Mouse (Mus musculus) limb, embryonic 15.5 days (tissue): ENCODE measurements around the gene Gna13. TPM values are rescaled to one million over a fixed set of nuclear protein-coding genes. Genes with fewer than 3 reads are reported as not detected.

Source experiments
- ATAC-seq: fragments of 200-750 bp; cut with Nextera tagmentation; 2 replicates; pipeline ENCODE4 v1.8.0; 2017; ENCODE audit warnings: low read depth, moderate TSS enrichment; ENCODE audit not compliant: insufficient number of reproducible peaks, low FRiP score, low TSS enrichment
- H3K27ac ChIP-seq: fragments of 300-500 bp; sonication (generic); 2 replicates; pipeline ENCODE4 v1.5.1; 2015; ENCODE audit warnings: moderate library complexity, mild to moderate bottlenecking, inconsistent platforms
- H3K27me3 ChIP-seq: fragments of 300-500 bp; sonication (generic); 2 replicates; pipeline ENCODE4 v1.6.1; 2015; ENCODE audit warnings: inconsistent platforms
- H3K36me3 ChIP-seq: fragments of 300-500 bp; sonication (generic); 2 replicates; pipeline ENCODE4 v1.6.1; 2015; ENCODE audit warnings: inconsistent platforms
- H3K4me1 ChIP-seq: fragments of 300-500 bp; sonication (generic); 2 replicates; pipeline ENCODE4 v1.6.1; 2015; ENCODE audit warnings: inconsistent platforms
- H3K4me2 ChIP-seq: fragments of 300-500 bp; sonication (generic); 2 replicates; pipeline ENCODE4 v1.6.1; 2015; ENCODE audit warnings: mild to moderate bottlenecking, inconsistent platforms
- H3K4me3 ChIP-seq: fragments of 300-500 bp; sonication (generic); 2 replicates; pipeline ENCODE4 v1.5.1; 2015; ENCODE audit warnings: mild to moderate bottlenecking, inconsistent platforms
- H3K9ac ChIP-seq: fragments of 300-500 bp; sonication (generic); 2 replicates; pipeline ENCODE4 v1.6.1; 2015; ENCODE audit warnings: inconsistent platforms
- H3K9me3 ChIP-seq: fragments of 300-500 bp; sonication (generic); 2 replicates; pipeline ENCODE4 v1.6.1; 2016; ENCODE audit warnings: inconsistent platforms
- WGBS: fragments of 180-500 bp; shearing (Covaris S2); methylation state at CpG from one replicate; pipeline ENCODE4 v1.1.7; 2015; 5-methylcytosine and 5-hydroxymethylcytosine counted together
- polyA plus RNA-seq: library from polyadenylated mRNA; unstranded; fragments of >200 nt; fragmentation: Nextera tagmentation; extraction: Ambion mirVana; gene quantifications from 2 replicates; pipeline ENCODE4 v1.2.1, GENCODE M21; 2015

Gene Gna13
- polyA plus RNA-seq, 1 experiment from 2014 or later = 23.7 TPM

GRCm38 (mm10) chr11:109439209-109439608, 76.6 kb downstream of the Gna13 start:
- no peak for ATAC-seq
- WGBS = 14% methylated on average over 5 of the region's 5 CpGs
- Histone ChIP-seq H3K4me1 (peaks cover 17% of the 10 kb centered on the region; the same call in 1 of the 2 replicates), H3K36me3 (peaks cover 41% of the 10 kb centered on the region), H3K4me3 (peak overlapping the region; percentile 57; the same call in 1 of the 2 replicates), H3K9me3 (no peaks in the 10 kb centered on the region), H3K27ac (0 out of 2 replicates have a peak overlapping the region, but pooled peaks have one; percentile 19), H3K27me3 (no peaks in the 10 kb centered on the region), H3K4me2 (peak overlapping the region; percentile 82), H3K9ac (no peak overlapping the region)

GRCm38 (mm10) chr11:109439829-109440340, 77.3 kb downstream of the Gna13 start:
- Histone ChIP-seq H3K4me2 (peak overlapping the region; percentile 82), H3K27me3 (no peaks in the 10 kb centered on the region), H3K9me3 (no peaks in the 10 kb centered on the region), H3K4me1 (peaks cover 17% of the 10 kb centered on the region; the same call in 1 of the 2 replicates), H3K27ac (peak overlapping the region; percentile 59), H3K36me3 (peaks cover 34% of the 10 kb centered on the region), H3K9ac (peak overlapping the region; percentile 61), H3K4me3 (peak overlapping the region; percentile 57)
- 1% methylated on average over 32 of the region's 32 CpGs for WGBS
- peak; percentile 60; the same call in 1 of the 2 replicates for ATAC-seq

- 70% methylated on average over 4 of the region's 4 CpGs for WGBS
- Histone ChIP-seq H3K4me2 (peak overlapping the region; percentile 82), H3K27ac (no peak overlapping the region), H3K4me3 (peak overlapping the region; percentile 57), H3K9ac (0 out of 2 replicates have a peak overlapping the region, but pooled peaks have one; percentile 61), H3K27me3 (no peaks in the 10 kb centered on the region), H3K9me3 (no peaks in the 10 kb centered on the region), H3K36me3 (peaks cover 27% of the 10 kb centered on the region), H3K4me1 (peaks cover 17% of the 10 kb centered on the region; the same call in 1 of the 2 replicates)
- no peak for ATAC-seq
Measured at GRCm38 (mm10) chr11:109440641-109441040, 78.0 kb downstream of the Gna13 start.

- Histone ChIP-seq H3K9me3 (no peaks in the 10 kb centered on the region), H3K4me1 (peaks cover 17% of the 10 kb centered on the region; the same call in 1 of the 2 replicates), H3K27ac (no peak overlapping the region), H3K4me2 (no peak overlapping the region), H3K9ac (no peak overlapping the region), H3K27me3 (no peaks in the 10 kb centered on the region), H3K36me3 (peaks cover 22% of the 10 kb centered on the region), H3K4me3 (no peak overlapping the region)
- WGBS = 70% methylated on average over 3 of the region's 3 CpGs
- no peak for ATAC-seq
Measured at GRCm38 (mm10) chr11:109441119-109441518, 78.5 kb downstream of the Gna13 start.

GRCm38 (mm10) chr11:109442166-109442730, 79.6 kb downstream of the Gna13 start:
- ATAC-seq = no peak
- H3K4me3 ChIP-seq = no peak overlapping the region
- H3K9me3 ChIP-seq = no peaks in the 10 kb centered on the region
- H3K36me3 ChIP-seq = peaks cover 11% of the 10 kb centered on the region; the same call in 1 of the 2 replicates
- no peaks in the 10 kb centered on the region for H3K27me3 ChIP-seq
- WGBS = 33% methylated on average over 5 of the region's 5 CpGs
- H3K4me1 ChIP-seq = peaks cover 17% of the 10 kb centered on the region; the same call in 1 of the 2 replicates
- H3K4me2 ChIP-seq = no peak overlapping the region
- no peak overlapping the region for H3K27ac ChIP-seq
- H3K9ac ChIP-seq = no peak overlapping the region

- no peak for ATAC-seq
- 90% methylated on average over 8 of the region's 8 CpGs for WGBS
- peaks cover 17% of the 10 kb centered on the region; the same call in 1 of the 2 replicates for H3K4me1 ChIP-seq
Measured at GRCm38 (mm10) chr11:109443468-109444263, 81.0 kb downstream of the Gna13 start.

GRCm38 (mm10) chr11:109444600-109444999, 82.0 kb downstream of the Gna13 start:
- 63% methylated on average over 7 of the region's 7 CpGs for WGBS
- no peak overlapping the region for H3K4me3 ChIP-seq
- ATAC-seq = no peak; the same call in 1 of the 2 replicates
- no peak overlapping the region for H3K9ac ChIP-seq
- peaks cover 13% of the 10 kb centered on the region; the same call in 1 of the 2 replicates for H3K4me1 ChIP-seq
- H3K36me3 ChIP-seq = no peaks in the 10 kb centered on the region
- H3K27ac ChIP-seq = no peak overlapping the region
- H3K9me3 ChIP-seq = no peaks in the 10 kb centered on the region
- no peaks in the 10 kb centered on the region for H3K27me3 ChIP-seq
- no peak overlapping the region for H3K4me2 ChIP-seq

More at GRCm38 (mm10) chr11:109443468-109444263, 81.0 kb downstream of the Gna13 start:
- no peak overlapping the region for H3K4me2 ChIP-seq
- H3K9me3 ChIP-seq = no peaks in the 10 kb centered on the region
- H3K36me3 ChIP-seq = no peaks in the 10 kb centered on the region
- H3K27ac ChIP-seq = no peak overlapping the region
- no peak overlapping the region for H3K4me3 ChIP-seq
- no peak overlapping the region for H3K9ac ChIP-seq
- H3K27me3 ChIP-seq = no peaks in the 10 kb centered on the region

- Histone ChIP-seq H3K4me2 (no peak overlapping the region), H3K9me3 (no peaks in the 10 kb centered on the region), H3K36me3 (no peaks in the 10 kb centered on the region), H3K4me3 (no peak overlapping the region), H3K27me3 (no peaks in the 10 kb centered on the region), H3K27ac (no peak overlapping the region), H3K9ac (no peak overlapping the region), H3K4me1 (peaks cover 4% of the 10 kb centered on the region; the same call in 1 of the 2 replicates)
- 41% methylated on average over 13 of the region's 13 CpGs for WGBS
- no peak for ATAC-seq
Measured at GRCm38 (mm10) chr11:109445438-109446035, 82.9 kb downstream of the Gna13 start.

Other genes starting within 250 kb of the Gna13 start
- not detected in 2 replicates for gene E030025P04Rik, start 218.5 kb upstream of the Gna13 start, polyA plus RNA-seq
- gene Rgs9, start 64.7 kb upstream of the Gna13 start, polyA plus RNA-seq = 3.3 and 3.4 TPM in 2 replicates
- not detected in 2 replicates for gene 9930022D16Rik, start 51.1 kb downstream of the Gna13 start, polyA plus RNA-seq
- gene Amz2, start 63.1 kb downstream of the Gna13 start, polyA plus RNA-seq = 42.5 and 46.1 TPM in 2 replicates
- gene Arsg, start 110.5 kb downstream of the Gna13 start, polyA plus RNA-seq = 3.5 and 4.8 TPM in 2 replicates
- gene Slc16a6, start 110.8 kb downstream of the Gna13 start, polyA plus RNA-seq = 6.6 and 7.0 TPM in 2 replicates
- gene Wipi1, start 249.1 kb downstream of the Gna13 start, polyA plus RNA-seq = 64.6 and 67.4 TPM in 2 replicates